Mouse (Mus musculus) stomach, embryonic 16.5 days (tissue): ENCODE measurements at regions not wholly inside any gene's neighbourhood (a gene's known extent, or its start where the extent isn't known, plus 50 kb on each side); places are given as distances from the start of the nearest gene placed in this dataset.

Experiments
- ATAC-seq: fragments of 200-750 bp; cut with Nextera tagmentation; 2 replicates; pipeline ENCODE4 v1.8.0; 2017; ENCODE audit warnings: moderate number of reproducible peaks, moderate TSS enrichment; ENCODE audit not compliant: insufficient read depth, low FRiP score
- H3K27ac ChIP-seq: fragments of 300-500 bp; sonication (generic); 2 replicates; pipeline ENCODE4 v1.5.1; 2014; ENCODE audit warnings: low read length
- H3K27me3 ChIP-seq: fragments of 300-500 bp; sonication (generic); 2 replicates; pipeline ENCODE4 v1.6.1; 2014; ENCODE audit warnings: low read length, control low read depth, mixed read lengths; ENCODE audit not compliant: control insufficient read depth, insufficient read depth
- H3K36me3 ChIP-seq: fragments of 300-500 bp; sonication (generic); 2 replicates; pipeline ENCODE4 v1.6.1; 2014; ENCODE audit warnings: low read length; ENCODE audit not compliant: control insufficient read depth, insufficient read depth
- H3K4me1 ChIP-seq: fragments of 300-500 bp; sonication (generic); 2 replicates; pipeline ENCODE4 v1.6.1; 2014; ENCODE audit warnings: low read length, control low read depth, mixed read lengths; ENCODE audit not compliant: control insufficient read depth, insufficient read depth
- H3K4me2 ChIP-seq: fragments of 300-500 bp; sonication (generic); 2 replicates; pipeline ENCODE4 v1.6.1; 2014; ENCODE audit warnings: low read depth, low read length, mixed read lengths
- H3K4me3 ChIP-seq: fragments of 300-500 bp; sonication (generic); replicated peaks from 2 replicates; pipeline ENCODE4 v1.5.1; 2014; ENCODE audit warnings: mild to moderate bottlenecking, low read length
- H3K9ac ChIP-seq: fragments of 300-500 bp; sonication (generic); 2 replicates; pipeline ENCODE4 v1.6.1; 2014; ENCODE audit warnings: low read length
- H3K9me3 ChIP-seq: fragments of 300-500 bp; sonication (generic); replicated peaks from 2 replicates; pipeline ENCODE4 v1.6.1; 2016; ENCODE audit warnings: low read length, control low read depth; ENCODE audit not compliant: control insufficient read depth
- WGBS: fragments of 180-500 bp; shearing (Covaris S2); extraction: QIAGEN DNeasy Blood & Tissue Kit; methylation state at CpG from one replicate; pipeline ENCODE4 v1.1.7; 2014; 5-methylcytosine and 5-hydroxymethylcytosine counted together

DNA sequence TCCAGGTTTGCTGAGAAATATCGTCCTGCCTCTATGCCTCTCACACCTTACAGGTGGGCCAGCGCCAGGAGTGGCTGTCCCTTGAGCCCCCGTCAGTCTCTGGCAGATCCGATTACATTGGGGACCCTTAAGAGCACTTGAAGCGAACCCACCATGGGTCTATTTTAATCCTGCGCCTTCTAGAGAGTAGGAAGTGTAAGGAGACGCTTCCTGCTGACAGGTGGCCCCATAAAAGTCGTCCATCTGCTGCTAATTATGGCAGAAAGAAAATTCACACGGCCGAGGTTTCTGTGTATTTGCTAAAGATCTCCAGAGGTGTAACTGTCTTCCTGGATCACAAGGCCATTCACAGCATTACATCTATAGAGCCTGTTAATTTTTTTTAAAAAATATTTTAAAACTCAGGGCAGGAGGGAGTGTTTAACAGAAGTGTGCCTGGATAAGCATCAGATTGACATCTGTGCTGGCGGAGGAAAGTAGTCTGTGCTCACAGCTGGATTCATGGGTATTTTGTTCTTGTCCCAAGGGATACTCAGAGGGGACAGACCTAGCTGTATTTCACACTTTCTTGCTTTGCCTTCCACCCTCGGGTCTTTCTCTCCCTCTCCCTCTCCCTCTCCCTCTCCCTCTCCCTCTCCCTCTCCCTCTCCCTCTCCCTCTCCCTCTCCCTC is 394.9 kb downstream of the Vps13c start:
- H3K27ac ChIP-seq, result no peak overlapping the region
- 37% methylated on average over 12 of the region's 12 CpGs for WGBS
- no peak for ATAC-seq

DNA sequence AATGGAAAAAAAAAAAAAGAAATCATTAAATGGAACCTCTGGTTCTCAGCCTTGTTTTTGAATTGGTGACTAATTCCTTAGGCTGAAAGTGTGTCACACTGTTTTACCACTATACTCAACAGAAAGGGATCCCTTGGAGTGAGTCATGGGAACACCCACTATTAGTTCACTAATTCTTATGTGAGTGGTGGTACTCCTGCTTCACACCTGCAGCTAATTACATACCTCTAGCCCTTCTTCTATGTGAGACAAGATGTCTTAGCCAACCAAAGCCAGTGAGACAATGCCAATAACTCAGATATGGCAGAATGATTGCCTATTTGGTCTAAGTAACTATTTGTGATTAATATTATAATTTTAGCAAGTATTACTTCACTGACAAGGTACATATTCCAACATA is 398.9 kb downstream of the Vps13c start:
- H3K27me3 ChIP-seq, result no peaks in the 10 kb centered on the region
- no peaks in the 10 kb centered on the region for H3K36me3 ChIP-seq
- ATAC-seq, result no peak
- H3K4me1 ChIP-seq, result no peaks in the 10 kb centered on the region
- H3K27ac ChIP-seq, result no peak overlapping the region
- no peak overlapping the region for H3K4me3 ChIP-seq
- no peaks in the 10 kb centered on the region for H3K9me3 ChIP-seq
- H3K4me2 ChIP-seq, result no peak overlapping the region
- H3K9ac ChIP-seq, result no peak overlapping the region

More for the DNA sequence above, 394.9 kb downstream of the Vps13c start:
- Histone ChIP-seq H3K4me1 (no peaks in the 10 kb centered on the region), H3K9me3 (no peaks in the 10 kb centered on the region), H3K4me3 (no peak overlapping the region), H3K36me3 (no peaks in the 10 kb centered on the region), H3K4me2 (no peak overlapping the region), H3K27me3 (no peaks in the 10 kb centered on the region), H3K9ac (no peak overlapping the region)

DNA sequence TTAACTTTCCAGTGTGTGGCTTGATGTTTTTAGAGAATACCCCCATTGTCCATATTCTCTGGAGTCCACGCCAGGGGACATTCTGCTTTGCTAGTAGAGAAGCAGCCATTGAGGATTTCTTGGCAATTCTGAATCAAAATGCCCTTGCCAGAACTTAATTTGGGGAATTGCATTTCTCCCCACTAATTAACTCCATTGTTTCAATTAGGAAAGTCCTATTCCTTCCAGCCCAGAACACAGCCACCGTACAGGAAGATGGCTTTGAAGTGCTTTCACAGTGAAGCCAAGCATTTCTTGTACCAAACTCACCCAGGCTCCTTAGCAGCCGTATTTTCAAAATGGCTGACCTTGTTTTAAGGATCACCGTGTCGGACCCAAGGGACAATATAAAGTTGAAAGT is 399.4 kb downstream of the Vps13c start:
- 92% methylated on average over 5 of the region's 5 CpGs for whole genome bisulfite sequencing
- H3K9ac ChIP-seq, result no peak overlapping the region

DNA sequence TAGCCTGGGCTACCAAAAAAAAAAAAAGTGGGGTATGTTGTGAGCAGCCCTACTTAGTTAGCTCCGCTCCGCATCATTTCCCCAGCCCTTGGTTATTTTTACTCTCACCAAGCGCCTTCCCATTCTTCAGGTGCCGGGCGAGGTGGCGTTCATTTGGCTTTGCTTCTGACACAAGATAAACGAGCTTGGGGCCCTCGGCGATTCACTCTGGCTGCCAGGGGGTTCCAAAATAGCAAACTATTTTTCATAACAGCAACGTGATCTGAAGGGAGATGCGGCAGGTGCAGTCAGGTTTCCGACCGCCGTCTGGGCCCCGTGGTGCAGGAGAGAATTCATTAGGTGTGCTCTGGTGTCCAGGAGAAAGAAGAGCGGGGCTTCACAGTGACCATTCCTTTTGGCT is 403.6 kb upstream of the Rora start:
- H3K4me1 ChIP-seq, result no peaks in the 10 kb centered on the region
- H3K9ac ChIP-seq, result no peak overlapping the region
- no peak overlapping the region for H3K27ac ChIP-seq
- H3K36me3 ChIP-seq, result no peaks in the 10 kb centered on the region
- H3K4me3 ChIP-seq, result no peak overlapping the region
- H3K9me3 ChIP-seq, result no peaks in the 10 kb centered on the region
- 49% methylated on average over 16 of the region's 16 CpGs for WGBS
- no peaks in the 10 kb centered on the region for H3K27me3 ChIP-seq
- no peak for ATAC-seq
- no peak overlapping the region for H3K4me2 ChIP-seq

More for the DNA sequence above, 399.4 kb downstream of the Vps13c start:
- no peaks in the 10 kb centered on the region for H3K36me3 ChIP-seq
- H3K4me3 ChIP-seq, result no peak overlapping the region
- H3K4me2 ChIP-seq, result no peak overlapping the region
- no peaks in the 10 kb centered on the region for H3K4me1 ChIP-seq
- no peaks in the 10 kb centered on the region for H3K9me3 ChIP-seq
- no peak for ATAC-seq
- no peak overlapping the region for H3K27ac ChIP-seq
- H3K27me3 ChIP-seq, result no peaks in the 10 kb centered on the region

DNA sequence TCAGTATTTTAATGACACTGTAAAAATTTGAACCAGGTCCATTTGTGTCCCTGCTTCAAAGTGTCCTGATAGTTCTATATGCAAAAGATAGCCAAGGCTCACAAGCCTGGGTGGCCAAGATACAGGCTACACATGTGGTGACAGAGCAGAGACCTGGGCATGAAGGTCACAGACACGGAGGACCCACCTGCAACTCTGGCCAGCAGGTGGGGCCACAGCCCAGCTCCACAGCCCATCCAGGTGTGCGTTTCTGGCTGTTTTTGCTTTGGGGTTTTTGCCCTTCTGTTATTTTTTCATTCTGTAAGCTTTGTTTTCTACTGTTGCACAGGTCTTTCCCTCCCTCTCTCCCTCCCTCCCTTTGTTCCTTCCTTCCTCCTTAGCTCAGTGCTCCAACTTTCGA is 399.4 kb upstream of the Rora start:
- H3K4me3 ChIP-seq, result no peak overlapping the region

DNA sequence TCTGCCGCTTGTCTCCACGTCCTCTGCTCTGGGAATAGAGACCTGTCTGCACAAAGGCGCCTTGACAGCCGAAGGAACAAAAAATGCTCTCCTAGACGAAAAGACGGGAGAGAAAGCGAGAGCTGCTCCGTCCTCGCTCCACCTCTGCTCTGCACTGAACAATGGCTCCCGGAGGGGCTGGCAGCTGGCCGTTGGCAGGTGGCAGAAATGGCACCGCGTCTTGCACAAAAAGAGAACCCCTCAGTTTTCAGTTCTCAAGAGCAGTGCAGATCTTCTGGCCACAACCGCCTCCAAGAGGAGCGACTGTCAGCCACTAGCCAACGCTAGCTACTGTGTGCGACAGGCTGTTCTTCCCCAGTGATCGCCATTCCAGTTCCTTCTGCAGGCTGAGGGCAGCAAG is 385.0 kb upstream of the Rora start:
- no peak for ATAC-seq
- no peak overlapping the region for H3K4me3 ChIP-seq
- no peaks in the 10 kb centered on the region for H3K4me1 ChIP-seq
- H3K4me2 ChIP-seq, result no peak overlapping the region
- no peak overlapping the region for H3K9ac ChIP-seq
- H3K27me3 ChIP-seq, result no peaks in the 10 kb centered on the region
- 78% methylated on average over 18 of the region's 18 CpGs for WGBS
- H3K36me3 ChIP-seq, result no peaks in the 10 kb centered on the region
- H3K9me3 ChIP-seq, result no peaks in the 10 kb centered on the region
- no peak overlapping the region for H3K27ac ChIP-seq

More for the DNA sequence above, 399.4 kb upstream of the Rora start:
- Histone ChIP-seq H3K9me3 (no peaks in the 10 kb centered on the region), H3K4me1 (no peaks in the 10 kb centered on the region), H3K9ac (no peak overlapping the region), H3K36me3 (no peaks in the 10 kb centered on the region), H3K4me2 (no peak overlapping the region), H3K27me3 (no peaks in the 10 kb centered on the region), H3K27ac (no peak overlapping the region)
- no peak for ATAC-seq
- WGBS, result 42% methylated on average over 3 of the region's 3 CpGs

DNA sequence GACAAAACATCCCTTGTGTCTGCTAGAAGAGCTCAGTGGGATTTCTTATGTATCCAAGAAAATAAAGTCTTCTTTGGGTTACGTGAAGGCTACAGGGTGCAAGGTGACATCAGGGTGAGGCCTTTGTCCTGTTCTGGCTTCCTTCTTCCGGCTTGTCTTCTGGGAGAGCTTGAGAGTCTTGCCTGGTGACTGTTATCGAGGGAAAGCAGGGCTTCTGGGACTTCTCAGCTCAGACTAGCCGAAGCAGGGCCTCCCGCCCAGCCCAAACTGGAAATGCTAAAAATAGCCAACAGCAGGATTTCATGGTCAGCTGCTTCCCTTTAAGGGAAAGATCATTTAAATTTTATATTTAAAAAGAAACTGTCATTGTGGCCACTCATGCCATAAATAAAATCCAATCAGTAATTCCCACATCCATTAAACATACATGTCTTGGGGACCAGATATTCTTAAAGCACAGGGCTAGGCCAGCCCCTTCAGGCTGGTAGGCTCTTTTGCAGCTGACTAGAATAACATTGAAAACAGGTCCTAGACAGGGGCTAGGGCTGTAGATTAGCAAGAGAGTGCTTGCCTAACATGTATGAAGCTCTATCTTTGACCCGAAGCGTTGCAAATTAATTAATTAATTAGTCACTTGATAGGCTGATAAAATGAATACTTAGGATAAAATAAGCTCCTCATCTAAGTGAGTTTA is 351.2 kb upstream of the Rora start:
- Histone ChIP-seq H3K36me3 (no peaks in the 10 kb centered on the region), H3K4me1 (peaks cover 3% of the 10 kb centered on the region; the same call in 1 of the 2 replicates), H3K9ac (peak overlapping the region; percentile 39; the same call in 1 of the 2 replicates), H3K4me3 (no peak overlapping the region), H3K27me3 (no peaks in the 10 kb centered on the region), H3K27ac (peak overlapping the region; percentile 87), H3K9me3 (no peaks in the 10 kb centered on the region), H3K4me2 (no peak overlapping the region)
- peak; percentile 89 for ATAC-seq
- 45% methylated on average over 7 of the region's 7 CpGs for WGBS

DNA sequence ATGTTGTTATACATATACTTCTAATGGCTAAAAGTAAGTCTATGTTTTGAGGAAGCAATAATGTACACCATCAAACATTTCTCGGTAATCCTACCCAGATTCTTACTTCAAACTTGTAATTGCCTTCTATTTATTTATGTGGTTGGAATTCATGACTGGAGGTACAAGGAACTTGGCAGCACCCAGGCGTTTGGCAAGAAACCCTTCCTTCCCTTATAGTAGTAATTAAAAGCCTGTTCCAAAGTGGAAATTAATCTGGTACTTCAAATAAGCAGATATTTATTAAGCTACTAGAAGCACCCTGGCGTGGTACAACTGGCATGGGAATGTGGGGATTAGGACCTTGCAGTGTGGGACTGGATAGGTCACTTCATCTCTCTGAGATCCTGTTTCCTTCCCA is 322.9 kb upstream of the Rora start:
- no peak for ATAC-seq

DNA sequence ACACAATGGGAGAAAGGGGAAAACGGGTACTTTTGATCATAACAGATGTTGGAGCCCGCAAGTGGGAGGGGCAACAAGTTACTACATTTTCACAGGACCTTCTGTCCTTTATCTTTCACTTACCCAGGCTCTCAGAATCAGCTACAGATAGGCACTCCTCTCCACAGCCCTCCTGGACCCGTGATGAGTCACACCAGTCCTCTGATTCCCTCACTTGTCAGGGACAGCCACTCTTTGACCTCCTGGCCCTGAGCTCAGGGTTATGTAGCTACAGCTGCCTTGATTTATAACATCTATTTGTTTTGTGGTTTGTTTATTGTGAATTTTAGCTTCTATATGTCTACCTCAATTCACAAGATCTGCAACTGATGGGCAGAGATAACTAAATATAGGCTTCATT is 312.7 kb upstream of the Rora start:
- Histone ChIP-seq H3K9me3 (no peaks in the 10 kb centered on the region), H3K4me3 (no peak overlapping the region), H3K9ac (no peak overlapping the region), H3K27me3 (no peaks in the 10 kb centered on the region), H3K4me2 (no peak overlapping the region), H3K27ac (no peak overlapping the region), H3K4me1 (no peaks in the 10 kb centered on the region), H3K36me3 (no peaks in the 10 kb centered on the region)
- 54% methylated on average over 3 of the region's 3 CpGs for WGBS
- ATAC-seq, result no peak

More for the DNA sequence above, 322.9 kb upstream of the Rora start:
- Histone ChIP-seq H3K4me1 (no peaks in the 10 kb centered on the region), H3K27me3 (no peaks in the 10 kb centered on the region), H3K27ac (no peak overlapping the region), H3K36me3 (no peaks in the 10 kb centered on the region), H3K4me3 (no peak overlapping the region), H3K9me3 (no peaks in the 10 kb centered on the region), H3K4me2 (no peak overlapping the region), H3K9ac (no peak overlapping the region)
- 52% methylated on average over 3 of the region's 3 CpGs for WGBS
